Mouse (Mus musculus) kidney, adult 2 months (tissue): Measurements from ENCODE around the gene Nf1. TPM values are rescaled to one million over a fixed set of nuclear protein-coding genes. Genes with fewer than 3 reads are reported as not detected.

ENCODE experiments used
- DNase-seq: peaks from one replicate; pipeline ENCODE4 v3.0.0; 2021
- H3K27ac ChIP-seq: fragments of 200-500 bp; 2 replicates; pipeline ENCODE4 v1.5.1; 2012; ENCODE audit warnings: low read depth, low read length, control low read depth, inconsistent platforms; ENCODE audit not compliant: insufficient read depth
- H3K27me3 ChIP-seq: fragments of 200-500 bp; replicated peaks from 2 replicates; pipeline ENCODE4 v1.6.1; 2012; ENCODE audit warnings: mild to moderate bottlenecking, moderate library complexity, low read length, inconsistent platforms; ENCODE audit not compliant: control insufficient read depth, insufficient read depth
- H3K36me3 ChIP-seq: fragments of 200-500 bp; 2 replicates; pipeline ENCODE4 v1.6.1; 2012; ENCODE audit warnings: mild to moderate bottlenecking, moderate library complexity, low read length, inconsistent platforms; ENCODE audit not compliant: control insufficient read depth, insufficient read depth
- H3K4me1 ChIP-seq: fragments of 200-500 bp; 2 replicates; pipeline ENCODE4 v1.6.1; 2011; ENCODE audit warnings: low read length; ENCODE audit not compliant: control insufficient read depth, insufficient read depth
- H3K4me3 ChIP-seq: fragments of 200-500 bp; 2 replicates; pipeline ENCODE4 v1.5.1; 2011; ENCODE audit warnings: mild to moderate bottlenecking, low read depth, low read length, control low read depth; ENCODE audit not compliant: insufficient read depth
- CTCF ChIP-seq: fragments of 200-500 bp; conservative IDR thresholded peaks from 2 replicates; pipeline ENCODE4 v1.5.1; 2011; ENCODE audit warnings: low read depth, mild to moderate bottlenecking, control low read depth, low read length, moderate library complexity, mixed read lengths; ENCODE audit not compliant: insufficient read depth, insufficient read length
- POLR2A ChIP-seq: fragments of 200-500 bp; IDR thresholded peaks from one replicate; pipeline ENCODE4 v1.6.1; 2011; ENCODE audit warnings: low read depth, low read length, control low read depth
- WGBS: fragments of 180-500 bp; shearing (Covaris S2); methylation state at CpG from one replicate; pipeline ENCODE4 v1.1.7; 2018; 5-methylcytosine and 5-hydroxymethylcytosine counted together
- polyA plus RNA-seq: library from polyadenylated mRNA; depleted of rRNA; stranded (reverse); fragments of >200 nt; gene quantifications from 2 replicates; pipeline ENCODE4 v1.2.3, GENCODE M21; 2012

The Nf1 gene
- polyA plus RNA-seq, 1 experiment = 10.2 TPM

- WGBS = 52% methylated on average over 9 of the region's 9 CpGs
- Histone ChIP-seq H3K36me3 (no peaks in the 10 kb centered on the region), H3K27ac (no peak overlapping the region), H3K4me3 (no peak overlapping the region), H3K4me1 (no peaks in the 10 kb centered on the region), H3K27me3 (no peaks in the 10 kb centered on the region)
- DNase-seq = peak; percentile 41
- TF ChIP-seq CTCF (no peak), POLR2A (no peak)
These were observed 31.8 kb upstream of the Nf1 start for GRCm38 (mm10) chr11:79307560-79308200.

GRCm38 (mm10) chr11:79310467-79310866, 29.0 kb upstream of the Nf1 start:
- DNase-seq = no peak
- Histone ChIP-seq H3K27ac (no peak overlapping the region), H3K4me1 (no peaks in the 10 kb centered on the region), H3K27me3 (no peaks in the 10 kb centered on the region), H3K36me3 (no peaks in the 10 kb centered on the region), H3K4me3 (no peak overlapping the region)
- TF ChIP-seq CTCF = no peak
- no peak for TF ChIP-seq POLR2A
- WGBS = 86% methylated on average over 5 of the region's 5 CpGs

GRCm38 (mm10) chr11:79316807-79317345, 22.6 kb upstream of the Nf1 start:
- no peak overlapping the region for H3K27ac ChIP-seq
- H3K4me3 ChIP-seq = no peak overlapping the region
- no peaks in the 10 kb centered on the region for H3K27me3 ChIP-seq
- no peaks in the 10 kb centered on the region for H3K4me1 ChIP-seq
- TF ChIP-seq CTCF = no peak
- no peak for TF ChIP-seq POLR2A
- H3K36me3 ChIP-seq = no peaks in the 10 kb centered on the region
- WGBS = 86% methylated on average over 8 of the region's 8 CpGs
- DNase-seq = no peak

- DNase-seq = peak; percentile 24
- Histone ChIP-seq H3K36me3 (no peaks in the 10 kb centered on the region), H3K27ac (no peak overlapping the region), H3K4me3 (no peak overlapping the region), H3K27me3 (no peaks in the 10 kb centered on the region), H3K4me1 (no peaks in the 10 kb centered on the region)
- TF ChIP-seq POLR2A (no peak), CTCF (no peak)
- 66% methylated on average over 7 of the region's 7 CpGs for WGBS
These were observed 19.7 kb upstream of the Nf1 start for GRCm38 (mm10) chr11:79319807-79320206.

GRCm38 (mm10) chr11:79323985-79324685, 15.4 kb upstream of the Nf1 start:
- Histone ChIP-seq H3K4me1 (no peaks in the 10 kb centered on the region), H3K27ac (no peak overlapping the region), H3K27me3 (no peaks in the 10 kb centered on the region), H3K36me3 (no peaks in the 10 kb centered on the region), H3K4me3 (no peak overlapping the region)
- 48% methylated on average over 12 of the region's 12 CpGs for WGBS
- DNase-seq = peak; percentile 73
- TF ChIP-seq POLR2A (no peak), CTCF (no peak)

GRCm38 (mm10) chr11:79325663-79326062, 13.8 kb upstream of the Nf1 start:
- peak; percentile 75 for DNase-seq
- no peaks in the 10 kb centered on the region for H3K27me3 ChIP-seq
- no peak for TF ChIP-seq POLR2A
- TF ChIP-seq CTCF = no peak
- WGBS = 67% methylated on average over 8 of the region's 8 CpGs
- no peaks in the 10 kb centered on the region for H3K4me1 ChIP-seq
- H3K4me3 ChIP-seq = no peak overlapping the region
- H3K36me3 ChIP-seq = no peaks in the 10 kb centered on the region
- no peak overlapping the region for H3K27ac ChIP-seq

GRCm38 (mm10) chr11:79327106-79327505, 12.4 kb upstream of the Nf1 start:
- no peak for DNase-seq
- no peak overlapping the region for H3K27ac ChIP-seq
- 49% methylated on average over 4 of the region's 4 CpGs for WGBS

More at GRCm38 (mm10) chr11:79327106-79327505, 12.4 kb upstream of the Nf1 start:
- TF ChIP-seq POLR2A = no peak
- no peak for TF ChIP-seq CTCF
- Histone ChIP-seq H3K4me3 (no peak overlapping the region), H3K27me3 (no peaks in the 10 kb centered on the region), H3K36me3 (no peaks in the 10 kb centered on the region), H3K4me1 (no peaks in the 10 kb centered on the region)
